Mouse (Mus musculus): ENCODE measurements around the gene Csnk2a2.

GRCm38 (mm10) chr8:95488698-95489332 is 1.0 kb downstream of the Csnk2a2 start:
- TF ChIP-seq POLR2A (IDR thresholded peaks at IDR 0.05; ENCODE audit: extremely low read depth, insufficient read depth, low read length) (no peak), CTCF (IDR thresholded peaks at IDR 0.05; ENCODE audit: low read depth, low read length) (peak; percentile 71)

Data from liver, adult 2 months (tissue).